Mouse (Mus musculus): ENCODE measurements around the gene Chac2. TPM values are rescaled to one million over a fixed set of nuclear protein-coding genes. Genes with fewer than 3 reads are reported as not detected.

The Chac2 gene
- polyA plus RNA-seq, 1 experiment from 2014 or later = 12.6 TPM

- no peak overlapping the region for H3K4me3 ChIP-seq (ENCODE audit: low read depth, low read length)
- no peak overlapping the region for H3K27ac ChIP-seq (ENCODE audit: low read depth)
- H3K4me2 ChIP-seq = no peak overlapping the region
- TF ChIP-seq CTCF (IDR thresholded peaks at IDR 0.05; ENCODE audit: low read depth) = no peak
- H3K4me1 ChIP-seq (ENCODE audit: insufficient read depth) = no peaks in the 10 kb centered on the region
- no peak for ATAC-seq (ENCODE audit: insufficient read depth)
- 86% methylated on average over 2 of the region's 2 CpGs for WGBS
- no peak for DNase-seq
- no peaks in the 10 kb centered on the region for H3K27me3 ChIP-seq (ENCODE audit: insufficient read depth, low read length)
- H3K36me3 ChIP-seq (ENCODE audit: insufficient read depth) = peaks cover 72% of the 10 kb centered on the region
- no peak overlapping the region for H3K9ac ChIP-seq
- no peaks in the 10 kb centered on the region for H3K9me3 ChIP-seq (ENCODE audit: low read depth, low read length)
Observed at GRCm38 (mm10) chr11:30943522-30943921, 42.6 kb downstream of the Chac2 start.

- ATAC-seq (ENCODE audit: insufficient read depth) (no peak), DNase-seq (no peak)
- H3K4me3 ChIP-seq (ENCODE audit: low read depth, low read length) = no peak overlapping the region
- no peaks in the 10 kb centered on the region for H3K4me1 ChIP-seq (ENCODE audit: insufficient read depth)
- WGBS = 88% methylated on average over 1 of the region's 1 CpGs
- no peak overlapping the region for H3K4me2 ChIP-seq
- no peak overlapping the region for H3K9ac ChIP-seq
- no peaks in the 10 kb centered on the region for H3K27me3 ChIP-seq (ENCODE audit: insufficient read depth, low read length)
- no peak overlapping the region for H3K27ac ChIP-seq (ENCODE audit: low read depth)
- peaks cover 39% of the 10 kb centered on the region; the same call in 1 of the 2 replicates for H3K36me3 ChIP-seq (ENCODE audit: insufficient read depth)
- no peak for TF ChIP-seq CTCF (IDR thresholded peaks at IDR 0.05; ENCODE audit: low read depth)
- no peaks in the 10 kb centered on the region for H3K9me3 ChIP-seq (ENCODE audit: low read depth, low read length)
Observed at GRCm38 (mm10) chr11:30928498-30928897, 57.7 kb downstream of the Chac2 start.

GRCm38 (mm10) chr11:30928079-30928478 lies 58.1 kb downstream of the Chac2 start:
- TF ChIP-seq CTCF (IDR thresholded peaks at IDR 0.05; ENCODE audit: low read depth) = no peak
- H3K36me3 ChIP-seq (ENCODE audit: insufficient read depth) = peaks cover 42% of the 10 kb centered on the region; the same call in 1 of the 2 replicates
- DNase-seq (no peak), ATAC-seq (ENCODE audit: insufficient read depth) (no peak)
- no peak overlapping the region for H3K27ac ChIP-seq (ENCODE audit: low read depth)
- H3K27me3 ChIP-seq (ENCODE audit: insufficient read depth, low read length) = no peaks in the 10 kb centered on the region
- no peaks in the 10 kb centered on the region for H3K4me1 ChIP-seq (ENCODE audit: insufficient read depth)
- no peaks in the 10 kb centered on the region for H3K9me3 ChIP-seq (ENCODE audit: low read depth, low read length)
- H3K4me2 ChIP-seq = no peak overlapping the region
- no peak overlapping the region for H3K9ac ChIP-seq
- H3K4me3 ChIP-seq (ENCODE audit: low read depth, low read length) = no peak overlapping the region

Other genes with a start within 250 kb of the Chac2 start
- 30.5 and 33.1 TPM in 2 replicates for gene Psme4, start 214.6 kb downstream of the Chac2 start, polyA plus RNA-seq (2014; fragmentation: Nextera tagmentation; extraction: Ambion mirVana)
- 0.08 and 0.12 TPM in 2 replicates for gene Gpr75, start 101.0 kb downstream of the Chac2 start, polyA plus RNA-seq (2014; fragmentation: Nextera tagmentation; extraction: Ambion mirVana)
- gene Asb3, start 100.9 kb downstream of the Chac2 start, polyA plus RNA-seq (2014; fragmentation: Nextera tagmentation; extraction: Ambion mirVana) = 27.5 and 30.1 TPM in 2 replicates
- gene Erlec1, start 32.0 kb downstream of the Chac2 start, polyA plus RNA-seq (2014; fragmentation: Nextera tagmentation; extraction: Ambion mirVana) = 10.6 and 11.7 TPM in 2 replicates
- not detected in 2 replicates for gene Gm17332, start 196.1 kb upstream of the Chac2 start, polyA plus RNA-seq (2014; fragmentation: Nextera tagmentation; extraction: Ambion mirVana)